Mouse (Mus musculus) forebrain, embryonic 13.5 days (tissue): ENCODE measurements around the gene Tlr9. TPM values are rescaled to one million over a fixed set of nuclear protein-coding genes. Genes with fewer than 3 reads are reported as not detected.

ENCODE experiments used
- ATAC-seq: fragments of 200-750 bp; cut with Nextera tagmentation; 2 replicates; pipeline ENCODE4 v1.8.0; 2017
- H3K27ac ChIP-seq: fragments of 300-500 bp; sonication (generic); 2 replicates; pipeline ENCODE4 v1.5.1; 2015; ENCODE audit warnings: inconsistent platforms, mild to moderate bottlenecking, moderate library complexity
- H3K27me3 ChIP-seq: fragments of 300-500 bp; sonication (generic); 2 replicates; pipeline ENCODE4 v1.6.1; 2015; ENCODE audit warnings: mild to moderate bottlenecking, inconsistent platforms
- H3K36me3 ChIP-seq: fragments of 300-500 bp; sonication (generic); 2 replicates; pipeline ENCODE4 v1.6.1; 2015; ENCODE audit warnings: mild to moderate bottlenecking, inconsistent platforms; ENCODE audit not compliant: poor library complexity, severe bottlenecking
- H3K4me1 ChIP-seq: fragments of 300-500 bp; sonication (generic); 2 replicates; pipeline ENCODE4 v1.6.1; 2015; ENCODE audit warnings: inconsistent platforms
- H3K4me2 ChIP-seq: fragments of 300-500 bp; sonication (generic); 2 replicates; pipeline ENCODE4 v1.6.1; 2015; ENCODE audit warnings: inconsistent platforms, mild to moderate bottlenecking, moderate library complexity
- H3K4me3 ChIP-seq: fragments of 300-500 bp; sonication (generic); 2 replicates; pipeline ENCODE4 v1.5.1; 2015; ENCODE audit warnings: mild to moderate bottlenecking, inconsistent platforms
- H3K9ac ChIP-seq: fragments of 300-500 bp; sonication (generic); 2 replicates; pipeline ENCODE4 v1.6.1; 2015; ENCODE audit warnings: mild to moderate bottlenecking, inconsistent platforms
- H3K9me3 ChIP-seq: fragments of 300-500 bp; sonication (generic); replicated peaks from 2 replicates; pipeline ENCODE4 v1.6.1; 2016; ENCODE audit warnings: inconsistent platforms
- WGBS: fragments of 180-500 bp; shearing (Covaris S2); methylation state at CpG from one replicate; pipeline ENCODE4 v1.1.7; 2015; 5-methylcytosine and 5-hydroxymethylcytosine counted together
- polyA plus RNA-seq: library from polyadenylated mRNA; unstranded; fragments of >200 nt; fragmentation: Nextera tagmentation; extraction: Ambion mirVana; gene quantifications from 2 replicates; pipeline ENCODE4 v1.2.1, GENCODE M21; 2015

Tlr9 gene
- polyA plus RNA-seq, 1 experiment from 2014 or later, result not detected

DNA sequence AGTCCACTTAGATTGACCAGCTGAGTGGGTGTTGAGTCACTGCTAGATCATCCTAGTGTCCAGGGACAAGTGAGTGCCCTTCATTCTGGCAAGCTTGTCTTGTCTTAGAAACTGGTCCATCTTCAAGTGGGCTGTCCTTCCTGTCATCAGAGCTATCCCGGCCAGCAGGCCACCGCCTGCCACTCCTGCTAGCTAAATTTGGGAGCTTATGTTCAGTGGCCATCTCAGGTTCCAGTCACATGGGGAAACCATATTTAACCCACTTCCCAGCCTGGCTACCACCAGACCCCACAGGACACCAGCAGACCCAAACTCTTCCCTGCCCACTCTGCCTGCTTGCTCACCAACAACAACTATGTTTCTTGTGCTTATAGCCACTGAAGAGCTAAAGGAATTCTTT lies 15.9 kb upstream of the Tlr9 start:
- Histone ChIP-seq H3K9me3 (no peaks in the 10 kb centered on the region), H3K4me3 (no peak overlapping the region), H3K27ac (no peak overlapping the region), H3K4me1 (peaks cover 29% of the 10 kb centered on the region), H3K27me3 (no peaks in the 10 kb centered on the region), H3K36me3 (0 out of 2 replicates have a peak, but pooled peaks cover 2% of the 10 kb centered on the region), H3K9ac (no peak overlapping the region), H3K4me2 (no peak overlapping the region)
- no peak for ATAC-seq
- WGBS, result 69% methylated on average over 2 of the region's 2 CpGs

DNA sequence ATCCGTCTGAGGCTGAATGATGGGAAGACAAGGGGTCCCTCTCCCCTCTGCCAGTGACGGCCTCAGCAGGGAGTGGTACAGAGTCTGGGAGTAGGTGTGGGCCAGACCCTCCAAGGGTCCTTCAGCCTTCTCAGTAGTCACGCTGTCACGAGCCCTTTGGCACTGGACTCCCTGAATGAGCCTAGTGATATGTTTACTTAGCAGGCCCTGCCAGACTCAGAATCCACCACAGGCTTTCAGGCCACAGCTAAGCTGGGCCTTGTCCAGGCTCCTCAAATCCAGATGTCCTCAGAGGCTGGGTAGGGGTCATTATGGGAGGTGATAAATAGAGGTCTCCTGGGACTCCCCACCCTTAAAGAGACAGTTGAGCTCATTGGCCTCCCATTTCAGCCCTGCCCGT lies 14.2 kb upstream of the Tlr9 start:
- Histone ChIP-seq H3K4me1 (peaks cover 34% of the 10 kb centered on the region), H3K27ac (no peak overlapping the region), H3K9me3 (no peaks in the 10 kb centered on the region), H3K9ac (no peak overlapping the region), H3K4me2 (no peak overlapping the region), H3K27me3 (no peaks in the 10 kb centered on the region), H3K4me3 (no peak overlapping the region), H3K36me3 (peaks cover 12% of the 10 kb centered on the region)
- WGBS, result 89% methylated on average over 5 of the region's 5 CpGs
- ATAC-seq, result no peak

DNA sequence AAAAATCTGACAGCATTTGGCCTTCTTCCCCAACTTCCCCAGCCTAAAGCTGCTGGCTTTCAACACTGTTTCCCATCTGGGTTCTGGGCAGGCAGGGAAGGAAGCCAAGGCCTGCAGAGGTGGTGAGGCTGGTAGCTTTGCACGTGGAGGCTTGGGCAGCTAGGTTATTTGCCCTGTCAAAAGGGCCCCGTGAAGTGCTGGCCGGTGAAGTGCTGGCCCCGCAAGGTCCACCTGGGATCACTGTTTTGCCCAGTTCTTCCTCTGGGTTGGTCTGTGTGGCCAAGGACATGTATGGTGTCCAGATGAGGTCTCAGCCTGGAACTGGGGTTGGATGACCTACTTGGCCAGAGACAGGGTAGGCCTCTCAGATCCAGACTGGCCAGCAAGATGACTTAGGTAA lies 12.4 kb upstream of the Tlr9 start:
- WGBS, result 88% methylated on average over 4 of the region's 4 CpGs
- no peak overlapping the region for H3K4me2 ChIP-seq
- no peak for ATAC-seq
- no peaks in the 10 kb centered on the region for H3K9me3 ChIP-seq
- no peaks in the 10 kb centered on the region for H3K27me3 ChIP-seq
- H3K4me3 ChIP-seq, result no peak overlapping the region
- peaks cover 18% of the 10 kb centered on the region for H3K4me1 ChIP-seq
- peaks cover 30% of the 10 kb centered on the region for H3K36me3 ChIP-seq
- no peak overlapping the region for H3K9ac ChIP-seq
- no peak overlapping the region for H3K27ac ChIP-seq

DNA sequence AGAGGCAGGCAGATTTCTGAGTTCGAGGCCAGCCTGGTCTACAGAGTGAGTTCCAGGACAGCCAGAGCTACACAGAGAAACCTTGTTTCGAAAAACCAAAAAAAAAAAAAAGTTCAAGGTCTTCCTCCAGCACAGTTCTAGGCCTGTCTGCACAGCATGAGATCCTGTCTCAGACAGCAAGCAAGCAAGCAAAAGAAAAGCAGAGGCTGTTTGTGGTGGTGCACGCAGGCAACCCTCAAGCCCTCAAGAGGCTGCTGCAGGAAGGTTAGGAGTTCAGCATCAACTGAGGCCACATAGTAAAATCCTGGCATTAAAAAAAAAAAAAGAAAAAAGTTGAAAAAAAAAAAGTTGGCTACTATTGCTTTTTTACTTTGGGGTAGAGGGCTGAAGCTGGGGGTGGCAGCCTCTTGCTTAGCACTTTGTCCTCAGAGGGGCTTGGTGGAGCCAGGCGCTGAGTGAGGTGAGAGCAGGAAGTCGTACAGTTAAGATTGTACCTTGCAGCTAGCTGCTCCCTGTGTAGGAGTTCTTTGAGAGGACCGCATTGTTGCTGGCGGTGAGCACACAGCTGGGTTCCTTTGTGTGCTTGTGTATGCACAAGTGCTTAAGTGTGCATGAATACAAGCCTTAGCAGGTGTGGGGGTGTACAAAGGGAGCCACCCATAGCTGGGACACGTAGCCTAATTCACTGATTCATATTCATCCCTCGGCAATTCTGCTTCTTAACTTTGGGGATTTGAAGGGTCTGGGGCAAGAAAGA lies 11.4 kb upstream of the Tlr9 start:
- Histone ChIP-seq H3K9ac (peak overlapping the region; percentile 58), H3K4me3 (peak overlapping the region; percentile 28), H3K4me2 (peak overlapping the region; percentile 61), H3K4me1 (peaks cover 18% of the 10 kb centered on the region), H3K9me3 (no peaks in the 10 kb centered on the region), H3K27me3 (no peaks in the 10 kb centered on the region), H3K27ac (peak overlapping the region; percentile 66), H3K36me3 (peaks cover 35% of the 10 kb centered on the region)
- WGBS, result 20% methylated on average over 9 of the region's 9 CpGs
- peak; percentile 25; the same call in 1 of the 2 replicates for ATAC-seq

DNA sequence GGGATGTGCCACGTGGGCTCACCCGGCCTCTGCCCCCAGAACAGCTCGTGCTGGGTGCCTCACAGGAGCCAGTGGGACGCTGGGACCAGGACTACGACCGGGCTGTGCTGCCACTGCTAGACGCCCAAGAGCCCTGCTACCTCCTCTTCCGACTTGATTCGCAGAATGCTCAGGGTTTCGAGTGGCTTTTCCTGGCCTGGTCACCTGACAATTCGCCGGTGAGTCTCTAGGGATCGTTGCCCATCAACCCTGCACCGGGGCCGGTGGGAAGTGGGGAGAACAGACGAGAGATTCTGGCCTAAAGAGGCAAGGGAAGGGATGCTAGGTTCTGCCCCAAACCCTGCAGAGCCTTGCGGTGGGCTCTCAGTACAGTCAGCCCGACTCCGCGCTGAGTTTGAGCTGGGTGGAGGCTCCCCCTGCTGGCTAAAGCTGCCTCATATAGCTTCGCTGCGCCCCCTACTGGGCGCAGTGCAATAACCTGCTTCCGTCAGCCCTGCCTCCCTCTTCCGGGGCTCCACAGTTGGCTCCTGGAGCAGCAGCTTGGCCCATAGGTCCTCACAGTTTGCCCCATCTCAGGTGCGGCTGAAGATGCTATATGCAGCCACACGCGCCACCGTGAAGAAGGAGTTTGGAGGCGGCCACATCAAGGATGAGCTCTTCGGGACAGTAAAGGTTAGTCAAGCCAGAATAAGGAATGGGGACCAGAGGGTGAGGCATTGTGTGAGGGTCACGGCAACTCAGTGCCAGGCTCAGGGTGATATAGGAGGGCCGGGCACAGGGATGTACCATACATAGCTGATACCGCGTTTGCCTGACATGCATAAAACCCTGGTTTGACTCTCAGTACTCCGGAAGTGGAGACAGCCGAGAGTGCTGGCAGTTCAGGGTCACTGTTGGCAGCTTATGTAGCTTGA lies 10.5 kb upstream of the Tlr9 start:
- Histone ChIP-seq H3K4me2 (peak overlapping the region; percentile 61), H3K27ac (peak overlapping the region; percentile 66), H3K36me3 (peaks cover 41% of the 10 kb centered on the region), H3K27me3 (no peaks in the 10 kb centered on the region), H3K9me3 (no peaks in the 10 kb centered on the region), H3K4me3 (peak overlapping the region; percentile 28), H3K4me1 (peaks cover 18% of the 10 kb centered on the region), H3K9ac (peak overlapping the region; percentile 58)
- WGBS, result 17% methylated on average over 37 of the region's 37 CpGs
- ATAC-seq, result peak; percentile 88

DNA sequence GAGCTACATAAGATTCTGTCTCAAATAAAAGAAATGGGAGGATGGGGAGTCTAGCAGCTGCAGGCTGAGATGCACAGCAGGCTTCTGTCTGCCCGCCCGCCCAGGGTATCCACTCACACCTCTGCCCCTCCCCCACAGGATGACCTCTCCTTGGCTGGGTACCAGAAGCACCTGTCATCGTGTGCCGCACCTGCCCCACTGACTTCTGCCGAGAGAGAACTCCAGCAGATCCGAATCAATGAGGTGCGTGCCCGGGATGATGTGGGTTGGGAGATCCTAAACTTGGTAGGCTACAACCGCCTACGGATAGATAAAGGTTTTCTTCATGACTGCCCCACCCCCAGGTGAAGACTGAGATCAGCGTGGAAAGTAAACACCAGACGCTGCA lies 9.8 kb upstream of the Tlr9 start:
- no peak for ATAC-seq
- Histone ChIP-seq H3K27me3 (no peaks in the 10 kb centered on the region), H3K36me3 (peaks cover 41% of the 10 kb centered on the region)

DNA sequence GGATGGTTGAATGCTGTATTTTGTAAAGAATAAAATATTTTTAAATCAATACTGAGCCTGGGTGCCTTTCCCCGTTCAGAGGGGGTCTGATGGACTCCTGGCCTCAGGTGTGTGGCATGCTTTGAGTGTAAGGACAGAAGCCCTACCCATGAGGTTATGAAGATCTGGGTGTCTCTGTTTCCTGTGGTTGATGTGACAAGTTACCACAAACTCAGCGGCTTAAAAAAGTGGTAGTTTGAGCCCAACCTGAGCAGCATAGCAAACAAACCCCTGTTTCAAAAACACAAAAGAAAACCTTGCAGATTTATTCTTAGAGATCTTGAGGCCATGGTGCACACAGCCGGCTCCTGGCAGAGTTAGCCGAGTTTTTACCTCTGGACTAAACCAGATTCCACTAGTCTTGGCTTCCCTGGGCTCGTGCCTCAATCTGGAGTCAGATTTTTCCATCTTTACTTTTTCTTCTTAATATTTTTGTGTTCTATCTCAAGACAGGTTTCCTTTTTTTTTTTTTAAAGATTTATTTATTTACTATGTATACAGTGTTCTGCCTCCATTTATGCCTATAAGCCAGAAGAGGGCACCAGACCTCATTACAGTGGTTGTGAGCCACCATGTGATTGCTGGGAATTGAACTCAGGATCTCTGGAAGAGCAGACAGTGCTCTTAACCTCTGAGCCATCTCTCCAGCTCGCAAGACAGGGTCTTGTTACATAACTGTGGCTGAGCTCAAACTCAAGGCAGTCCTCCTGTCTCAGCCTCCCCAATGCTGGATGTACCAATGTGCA lies 6.9 kb upstream of the Tlr9 start:
- Histone ChIP-seq H3K4me2 (no peak overlapping the region), H3K9me3 (no peaks in the 10 kb centered on the region), H3K27me3 (no peaks in the 10 kb centered on the region), H3K27ac (no peak overlapping the region), H3K36me3 (peaks cover 39% of the 10 kb centered on the region), H3K9ac (no peak overlapping the region), H3K4me1 (peaks cover 18% of the 10 kb centered on the region), H3K4me3 (no peak overlapping the region)
- no peak for ATAC-seq
- WGBS, result 86% methylated on average over 6 of the region's 6 CpGs

More for the DNA sequence above, 9.8 kb upstream of the Tlr9 start:
- 86% methylated on average over 12 of the region's 12 CpGs for WGBS
- peak overlapping the region; percentile 61; the same call in 1 of the 2 replicates for H3K4me2 ChIP-seq
- H3K9ac ChIP-seq, result no peak overlapping the region
- H3K4me3 ChIP-seq, result no peak overlapping the region
- H3K9me3 ChIP-seq, result no peaks in the 10 kb centered on the region
- peaks cover 18% of the 10 kb centered on the region for H3K4me1 ChIP-seq
- H3K27ac ChIP-seq, result no peak overlapping the region

DNA sequence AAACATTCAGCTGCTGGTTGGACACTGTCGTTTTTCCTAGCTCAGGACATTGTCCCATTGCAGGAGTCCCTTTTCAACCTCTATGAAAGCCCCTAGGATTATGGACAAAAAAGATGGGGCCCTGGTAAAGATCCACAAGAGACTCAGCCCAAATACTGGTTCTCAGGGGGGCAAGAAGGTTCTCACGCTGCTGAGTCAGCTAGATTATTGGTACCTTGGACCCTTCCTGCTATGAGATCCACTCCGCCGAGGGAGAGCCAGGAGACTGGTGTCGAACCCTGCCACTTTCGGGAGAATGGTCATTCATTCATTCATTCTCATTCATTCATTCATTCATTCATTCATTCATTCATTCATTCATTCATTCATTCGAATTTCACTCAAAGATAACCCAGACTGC lies 5.4 kb upstream of the Tlr9 start:
- Histone ChIP-seq H3K9ac (no peak overlapping the region), H3K9me3 (no peaks in the 10 kb centered on the region), H3K36me3 (peaks cover 39% of the 10 kb centered on the region), H3K4me2 (no peak overlapping the region), H3K27ac (no peak overlapping the region), H3K27me3 (no peaks in the 10 kb centered on the region), H3K4me1 (peaks cover 6% of the 10 kb centered on the region), H3K4me3 (no peak overlapping the region)
- WGBS, result 86% methylated on average over 7 of the region's 7 CpGs
- no peak for ATAC-seq

DNA sequence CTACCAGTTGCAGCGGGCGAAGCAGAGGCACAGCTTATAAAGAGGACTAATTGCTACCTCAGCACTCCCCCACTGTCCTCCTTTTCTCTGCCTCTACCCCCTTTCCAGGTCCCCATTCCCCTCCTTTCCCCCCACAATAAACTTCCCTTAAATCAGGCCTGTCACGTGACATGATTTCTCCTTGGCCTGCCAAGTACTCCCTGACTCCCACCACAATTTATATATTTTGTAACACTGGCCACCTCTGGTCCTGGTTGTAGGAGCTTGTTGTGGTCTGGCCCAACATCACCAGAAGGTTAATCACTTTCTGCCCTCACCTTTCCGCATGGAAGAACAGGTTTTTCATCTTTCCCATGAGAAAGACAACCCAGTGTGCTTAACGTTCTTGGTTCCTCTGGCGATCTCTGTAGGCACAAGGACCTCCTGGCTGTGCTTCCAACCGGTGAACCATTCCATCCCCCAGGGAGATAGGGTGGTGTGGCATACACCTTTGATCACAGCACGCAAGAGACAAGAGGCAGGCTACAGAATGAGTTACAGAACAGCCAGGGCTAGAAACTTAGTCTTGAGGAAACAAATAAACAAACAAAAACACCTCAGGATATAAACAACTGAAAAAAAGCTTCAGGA lies 1.4 kb upstream of the Tlr9 start:
- ATAC-seq, result no peak
- no peak overlapping the region for H3K9ac ChIP-seq
- peaks cover 4% of the 10 kb centered on the region for H3K4me1 ChIP-seq
- 74% methylated on average over 8 of the region's 8 CpGs for WGBS
- H3K27ac ChIP-seq, result no peak overlapping the region
- H3K4me2 ChIP-seq, result no peak overlapping the region
- H3K4me3 ChIP-seq, result no peak overlapping the region
- 0 out of 2 replicates have a peak, but pooled peaks cover 6% of the 10 kb centered on the region for H3K36me3 ChIP-seq
- no peaks in the 10 kb centered on the region for H3K9me3 ChIP-seq
- H3K27me3 ChIP-seq, result peaks cover 10% of the 10 kb centered on the region

DNA sequence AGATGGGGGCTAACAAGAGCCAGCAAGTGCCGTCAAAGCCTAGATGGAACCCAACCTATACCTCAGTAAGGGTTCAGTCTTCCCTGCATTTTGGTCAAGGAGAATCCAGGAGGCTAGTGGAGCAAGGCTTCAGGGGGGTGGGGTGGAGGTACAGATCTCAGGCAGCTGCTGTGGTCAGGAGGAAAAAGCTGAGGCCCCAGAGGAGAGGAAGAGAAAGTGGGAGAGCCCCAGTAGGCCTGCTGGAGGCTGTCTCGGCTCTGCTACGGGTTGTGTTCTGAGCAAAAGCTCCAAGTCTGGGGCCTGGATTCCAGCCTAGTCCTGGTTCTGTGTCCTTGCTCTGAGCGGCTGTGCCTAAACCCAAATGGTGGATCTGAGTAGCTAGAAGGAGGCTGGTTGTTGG lies 596 bp downstream of the Tlr9 start:
- H3K9ac ChIP-seq, result no peak overlapping the region
- H3K27me3 ChIP-seq, result peaks cover 16% of the 10 kb centered on the region
- ATAC-seq, result no peak
- no peak overlapping the region for H3K27ac ChIP-seq
- H3K4me3 ChIP-seq, result no peak overlapping the region
- no peak overlapping the region for H3K4me2 ChIP-seq
- H3K36me3 ChIP-seq, result no peaks in the 10 kb centered on the region
- no peaks in the 10 kb centered on the region for H3K9me3 ChIP-seq
- 94% methylated on average over 4 of the region's 4 CpGs for WGBS
- H3K4me1 ChIP-seq, result peaks cover 9% of the 10 kb centered on the region

DNA sequence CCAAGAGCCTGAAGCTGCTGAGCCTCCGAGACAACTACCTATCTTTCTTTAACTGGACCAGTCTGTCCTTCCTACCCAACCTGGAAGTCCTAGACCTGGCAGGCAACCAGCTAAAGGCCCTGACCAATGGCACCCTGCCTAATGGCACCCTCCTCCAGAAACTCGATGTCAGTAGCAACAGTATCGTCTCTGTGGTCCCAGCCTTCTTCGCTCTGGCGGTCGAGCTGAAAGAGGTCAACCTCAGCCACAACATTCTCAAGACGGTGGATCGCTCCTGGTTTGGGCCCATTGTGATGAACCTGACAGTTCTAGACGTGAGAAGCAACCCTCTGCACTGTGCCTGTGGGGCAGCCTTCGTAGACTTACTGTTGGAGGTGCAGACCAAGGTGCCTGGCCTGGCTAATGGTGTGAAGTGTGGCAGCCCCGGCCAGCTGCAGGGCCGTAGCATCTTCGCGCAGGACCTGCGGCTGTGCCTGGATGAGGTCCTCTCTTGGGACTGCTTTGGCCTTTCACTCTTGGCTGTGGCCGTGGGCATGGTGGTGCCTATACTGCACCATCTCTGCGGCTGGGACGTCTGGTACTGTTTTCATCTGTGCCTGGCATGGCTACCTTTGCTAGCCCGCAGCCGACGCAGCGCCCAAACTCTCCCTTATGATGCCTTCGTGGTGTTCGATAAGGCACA lies 3.2 kb downstream of the Tlr9 start:
- H3K9me3 ChIP-seq, result no peaks in the 10 kb centered on the region
- peak overlapping the region; percentile 38 for H3K4me3 ChIP-seq
- no peaks in the 10 kb centered on the region for H3K36me3 ChIP-seq
- no peak overlapping the region for H3K27ac ChIP-seq
- WGBS, result 58% methylated on average over 24 of the region's 24 CpGs
- peaks cover 16% of the 10 kb centered on the region for H3K27me3 ChIP-seq
- peaks cover 9% of the 10 kb centered on the region for H3K4me1 ChIP-seq
- peak overlapping the region; percentile 77 for H3K4me2 ChIP-seq
- peak; percentile 6; the same call in 1 of the 2 replicates for ATAC-seq
- H3K9ac ChIP-seq, result peak overlapping the region; percentile 57
